Mouse (Mus musculus) layer of hippocampus, adult 18-20 months (tissue): Measurements from ENCODE around the gene Lrrc71. TPM values are rescaled to one million over a fixed set of nuclear protein-coding genes. Genes with fewer than 3 reads are reported as not detected.

ENCODE experiments used
- DNase-seq, 2 experiments: peaks; one replicate each; pipeline ENCODE4 v3.0.0; 2022; ENCODE audit warnings: low spot score in 2 of 2
- total RNA-seq, 2 experiments: library from RNA; stranded (reverse); gene quantifications; 2 replicates each; pipeline ENCODE4 v1.2.3; 2021

Lrrc71 gene
- total RNA-seq, 2 experiments from 2014 or later = 0.89 to 1.1 TPM

DNA sequence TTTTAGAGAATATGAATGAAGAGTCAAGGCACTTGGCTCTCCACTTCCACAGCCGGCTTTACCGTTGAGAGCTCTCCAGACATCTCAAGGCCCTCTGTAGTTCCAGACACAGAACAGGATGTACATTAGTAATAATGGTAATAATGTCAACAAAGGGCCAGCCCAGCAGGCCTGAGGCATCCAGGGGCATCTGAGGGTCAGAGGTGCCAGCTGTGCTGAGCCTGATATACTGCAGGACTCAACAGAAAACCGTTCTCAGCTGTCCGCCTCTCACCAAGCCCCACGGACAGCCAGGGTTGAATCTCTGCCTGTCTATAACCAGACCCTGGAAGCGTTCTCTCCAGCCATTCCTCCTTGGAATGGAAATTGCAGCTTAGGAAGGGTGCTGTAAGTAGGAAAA lies 23.9 kb downstream of the Lrrc71 start:
- no peak for DNase-seq

GRCm38 (mm10) chr3:87718525-87718924 lies 29.9 kb downstream of the Lrrc71 start:
- DNase-seq = no peak

Other genes starting within 250 kb of the Lrrc71 start
- gene Etv3, start 223.2 kb downstream of the Lrrc71 start, total RNA-seq = 10 to 100 TPM; 25.1 to 25.8 TPM
- 10 to 100 TPM; 59.9 to 60.5 TPM for gene Arhgef11, start 131.1 kb downstream of the Lrrc71 start, total RNA-seq
- under 1 TPM; 0.25 to 0.32 TPM for gene Ntrk1, start 46.5 kb upstream of the Lrrc71 start, total RNA-seq
- gene Insrr, start 48.3 kb upstream of the Lrrc71 start, total RNA-seq = under 1 TPM; 0.15 TPM
- 10 to 100 TPM in 1 of 2 experiments, 1 to 10 TPM in 1; 7.1 to 11.6 TPM for gene Pear1, start 75.7 kb upstream of the Lrrc71 start, total RNA-seq
- gene Sh2d2a, start 98.1 kb upstream of the Lrrc71 start, total RNA-seq = not detected
- gene Prcc, start 137.0 kb upstream of the Lrrc71 start, total RNA-seq = 10 to 100 TPM; 56.0 to 61.0 TPM
- 100 to 1,000 TPM; 144 to 153 TPM for gene Hdgf, start 157.7 kb upstream of the Lrrc71 start, total RNA-seq
- gene Mrpl24, start 170.9 kb upstream of the Lrrc71 start, total RNA-seq = 10 to 100 TPM; 52.3 to 55.2 TPM
- gene Isg20l2, start 181.7 kb upstream of the Lrrc71 start, total RNA-seq = 10 to 100 TPM; 13.9 to 15.1 TPM
- 10 to 100 TPM; 22.3 to 22.8 TPM for gene Rrnad1, start 182.1 kb upstream of the Lrrc71 start, total RNA-seq
- 1 to 10 TPM; 1.4 to 2.6 TPM for gene Crabp2, start 200.0 kb upstream of the Lrrc71 start, total RNA-seq
- gene Nes, start 222.5 kb upstream of the Lrrc71 start, total RNA-seq = 1 to 10 TPM; 3.6 to 4.7 TPM